Mouse (Mus musculus): ENCODE results near the gene Pfkfb4. TPM values are rescaled to one million over a fixed set of nuclear protein-coding genes. Genes with fewer than 3 reads are reported as not detected.

Gene Pfkfb4
- polyA plus RNA-seq, 1 experiment from 2014 or later, result 27.9 TPM

DNA sequence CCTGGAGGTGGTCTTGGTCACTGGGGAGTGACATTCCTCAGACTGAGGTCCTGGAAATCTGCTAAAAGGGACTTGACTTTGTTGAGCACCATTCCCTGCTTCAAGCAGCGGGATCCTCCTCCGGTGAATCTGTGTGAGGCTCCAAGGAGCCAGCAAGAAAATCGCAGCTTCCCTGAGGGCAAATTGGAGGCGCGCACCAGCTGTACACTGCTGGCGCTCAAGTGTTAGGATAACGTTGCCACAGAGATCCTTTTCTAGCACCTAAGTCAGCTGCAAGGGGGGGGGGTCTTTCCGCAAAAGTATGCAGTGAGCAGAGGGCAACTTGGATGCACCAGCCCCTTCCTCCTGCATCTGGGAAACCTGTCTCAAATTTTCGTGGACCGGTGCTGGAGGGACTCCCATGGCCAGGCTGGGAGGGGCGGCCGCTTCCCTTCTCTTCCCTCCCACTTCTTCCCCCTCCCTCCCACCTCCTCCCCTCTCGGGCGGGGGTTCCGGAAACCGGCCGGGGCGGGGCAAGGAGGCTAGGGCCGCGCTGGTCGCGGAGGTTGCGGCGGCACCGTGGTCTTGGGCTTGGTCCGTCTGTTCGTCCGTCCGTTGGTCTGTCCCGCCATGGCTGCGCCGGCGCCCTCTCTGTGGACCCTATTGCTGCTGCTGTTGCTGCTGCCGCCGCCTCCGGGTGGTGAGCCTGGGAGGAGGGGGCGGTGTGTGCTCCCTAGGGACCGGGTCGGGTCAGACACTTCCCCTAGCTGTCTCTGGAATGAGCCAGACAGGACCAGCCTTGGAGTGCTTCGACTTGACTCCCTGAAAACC lies 46.7 kb downstream of the Pfkfb4 start, which contains the start of gene Shisa5:
Shisa5 (plus strand) TSS at position 480 of the 810 bp plus-strand sequence.
- WGBS, result under 1% methylated on average over 37 of the region's 40 CpGs
- no peak within 1 kb of the TSS for H3K27ac ChIP-seq (ENCODE audit: low read depth, low read length)
- no peaks in the 10 kb centered on the region for H3K36me3 ChIP-seq (ENCODE audit: control insufficient read depth, insufficient read depth, low read length)
- H3K9me3 ChIP-seq (ENCODE audit: control insufficient read depth, low read length), result no peaks in the 10 kb centered on the region
- H3K9ac ChIP-seq (replicated peaks; ENCODE audit: low read depth, low read length), result peak within 1 kb of the TSS; percentile 56
- H3K4me2 ChIP-seq (ENCODE audit: low read depth, low read length), result peak within 1 kb of the TSS; percentile 76
- peak; percentile 79 for ATAC-seq (ENCODE audit: low read depth)
- H3K4me1 ChIP-seq (ENCODE audit: control insufficient read depth, insufficient read depth, low read length), result 0 out of 2 replicates have a peak, but pooled peaks cover 5% of the 10 kb centered on the region
- H3K4me3 ChIP-seq (ENCODE audit: low read depth, low read length), result peak within 1 kb of the TSS; percentile 52
- no peaks in the 10 kb centered on the region for H3K27me3 ChIP-seq (ENCODE audit: control insufficient read depth, insufficient read depth, low read length)

GRCm38 (mm10) chr9:109038901-109039364 lies 47.4 kb downstream of the Pfkfb4 start:
- Histone ChIP-seq H3K4me1 (ENCODE audit: control insufficient read depth, insufficient read depth, low read length) (0 out of 2 replicates have a peak, but pooled peaks cover 5% of the 10 kb centered on the region), H3K36me3 (ENCODE audit: control insufficient read depth, insufficient read depth, low read length) (no peaks in the 10 kb centered on the region), H3K4me3 (ENCODE audit: low read depth, low read length) (peak overlapping the region; percentile 52), H3K27me3 (ENCODE audit: control insufficient read depth, insufficient read depth, low read length) (no peaks in the 10 kb centered on the region), H3K9me3 (ENCODE audit: control insufficient read depth, low read length) (no peaks in the 10 kb centered on the region), H3K9ac (replicated peaks; ENCODE audit: low read depth, low read length) (peak overlapping the region; percentile 56), H3K4me2 (ENCODE audit: low read depth, low read length) (peak overlapping the region; percentile 76), H3K27ac (ENCODE audit: low read depth, low read length) (no peak overlapping the region)
- 14% methylated on average over 8 of the region's 8 CpGs for WGBS
- ATAC-seq (ENCODE audit: low read depth), result peak; percentile 41

DNA sequence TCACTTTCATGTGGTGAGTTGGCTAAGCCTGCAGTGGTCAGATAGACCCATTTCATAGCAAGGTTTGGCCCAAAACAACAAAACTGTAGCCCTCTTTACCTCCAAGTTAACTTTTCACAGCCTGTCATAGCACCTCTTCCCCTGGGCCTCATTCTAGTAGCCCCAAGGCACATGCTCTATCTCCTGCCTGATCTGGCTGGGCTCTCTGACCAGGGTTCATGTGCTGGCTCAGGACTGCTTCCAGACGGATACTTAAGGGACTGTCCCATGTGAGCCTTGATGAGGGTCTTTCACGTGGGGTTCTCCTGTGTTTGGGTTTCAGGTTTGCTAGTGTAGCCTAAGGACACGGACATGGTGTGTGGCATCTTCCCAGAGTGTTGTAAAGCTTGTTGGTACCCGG lies 48.1 kb downstream of the Pfkfb4 start:
- Histone ChIP-seq H3K27me3 (ENCODE audit: control insufficient read depth, insufficient read depth, low read length) (no peaks in the 10 kb centered on the region), H3K9me3 (ENCODE audit: control insufficient read depth, low read length) (no peaks in the 10 kb centered on the region), H3K4me1 (ENCODE audit: control insufficient read depth, insufficient read depth, low read length) (0 out of 2 replicates have a peak, but pooled peaks cover 5% of the 10 kb centered on the region), H3K4me3 (ENCODE audit: low read depth, low read length) (no peak overlapping the region), H3K4me2 (ENCODE audit: low read depth, low read length) (no peak overlapping the region), H3K27ac (ENCODE audit: low read depth, low read length) (no peak overlapping the region), H3K36me3 (ENCODE audit: control insufficient read depth, insufficient read depth, low read length) (no peaks in the 10 kb centered on the region), H3K9ac (replicated peaks; ENCODE audit: low read depth, low read length) (no peak overlapping the region)
- 91% methylated on average over 4 of the region's 4 CpGs for WGBS
- no peak for ATAC-seq (ENCODE audit: low read depth)

GRCm38 (mm10) chr9:109040216-109040615 lies 48.6 kb downstream of the Pfkfb4 start:
- Histone ChIP-seq H3K27ac (ENCODE audit: low read depth, low read length) (no peak overlapping the region), H3K4me1 (ENCODE audit: control insufficient read depth, insufficient read depth, low read length) (0 out of 2 replicates have a peak, but pooled peaks cover 5% of the 10 kb centered on the region), H3K9ac (replicated peaks; ENCODE audit: low read depth, low read length) (no peak overlapping the region), H3K36me3 (ENCODE audit: control insufficient read depth, insufficient read depth, low read length) (no peaks in the 10 kb centered on the region), H3K9me3 (ENCODE audit: control insufficient read depth, low read length) (no peaks in the 10 kb centered on the region), H3K4me2 (ENCODE audit: low read depth, low read length) (no peak overlapping the region), H3K27me3 (ENCODE audit: control insufficient read depth, insufficient read depth, low read length) (no peaks in the 10 kb centered on the region), H3K4me3 (ENCODE audit: low read depth, low read length) (no peak overlapping the region)
- ATAC-seq (ENCODE audit: low read depth), result no peak
- 91% methylated on average over 8 of the region's 8 CpGs for WGBS

DNA sequence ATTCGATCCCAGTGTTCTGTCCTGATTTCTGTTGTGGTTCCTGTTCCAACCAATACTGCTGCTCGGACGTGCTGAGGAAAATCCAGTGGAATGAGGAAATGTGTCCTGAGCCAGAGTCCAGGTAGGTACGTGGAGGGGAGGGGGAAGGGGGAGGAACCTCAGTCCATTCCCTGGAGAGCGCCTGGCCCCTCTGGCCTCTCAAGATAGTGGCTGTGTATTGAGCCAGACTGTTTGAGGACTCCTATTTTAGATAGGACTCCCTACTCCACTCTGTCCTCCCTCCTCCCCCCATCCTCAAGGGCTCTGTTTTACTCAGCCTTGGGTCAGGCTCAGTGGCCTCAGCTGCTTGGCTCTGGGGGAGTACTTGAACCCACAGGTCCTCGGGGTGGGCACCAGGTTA lies 49.3 kb downstream of the Pfkfb4 start:
- Histone ChIP-seq H3K27ac (ENCODE audit: low read depth, low read length) (no peak overlapping the region), H3K4me3 (ENCODE audit: low read depth, low read length) (no peak overlapping the region), H3K4me1 (ENCODE audit: control insufficient read depth, insufficient read depth, low read length) (0 out of 2 replicates have a peak, but pooled peaks cover 5% of the 10 kb centered on the region), H3K27me3 (ENCODE audit: control insufficient read depth, insufficient read depth, low read length) (no peaks in the 10 kb centered on the region), H3K4me2 (ENCODE audit: low read depth, low read length) (no peak overlapping the region), H3K9ac (replicated peaks; ENCODE audit: low read depth, low read length) (no peak overlapping the region), H3K36me3 (ENCODE audit: control insufficient read depth, insufficient read depth, low read length) (no peaks in the 10 kb centered on the region), H3K9me3 (ENCODE audit: control insufficient read depth, low read length) (no peaks in the 10 kb centered on the region)
- no peak for ATAC-seq (ENCODE audit: low read depth)
- 78% methylated on average over 6 of the region's 6 CpGs for WGBS

- no peaks in the 10 kb centered on the region for H3K27me3 ChIP-seq (ENCODE audit: control insufficient read depth, insufficient read depth, low read length)
- no peak overlapping the region for H3K9ac ChIP-seq (replicated peaks; ENCODE audit: low read depth, low read length)
- ATAC-seq (ENCODE audit: low read depth), result no peak
- H3K4me1 ChIP-seq (ENCODE audit: control insufficient read depth, insufficient read depth, low read length), result 0 out of 2 replicates have a peak, but pooled peaks cover 5% of the 10 kb centered on the region
- H3K36me3 ChIP-seq (ENCODE audit: control insufficient read depth, insufficient read depth, low read length), result no peaks in the 10 kb centered on the region
- H3K4me3 ChIP-seq (ENCODE audit: low read depth, low read length), result no peak overlapping the region
- 73% methylated on average over 7 of the region's 7 CpGs for WGBS
- no peak overlapping the region for H3K27ac ChIP-seq (ENCODE audit: low read depth, low read length)
- H3K4me2 ChIP-seq (ENCODE audit: low read depth, low read length), result no peak overlapping the region
- no peaks in the 10 kb centered on the region for H3K9me3 ChIP-seq (ENCODE audit: control insufficient read depth, low read length)
Measured at GRCm38 (mm10) chr9:109041351-109041750, 49.8 kb downstream of the Pfkfb4 start.

DNA sequence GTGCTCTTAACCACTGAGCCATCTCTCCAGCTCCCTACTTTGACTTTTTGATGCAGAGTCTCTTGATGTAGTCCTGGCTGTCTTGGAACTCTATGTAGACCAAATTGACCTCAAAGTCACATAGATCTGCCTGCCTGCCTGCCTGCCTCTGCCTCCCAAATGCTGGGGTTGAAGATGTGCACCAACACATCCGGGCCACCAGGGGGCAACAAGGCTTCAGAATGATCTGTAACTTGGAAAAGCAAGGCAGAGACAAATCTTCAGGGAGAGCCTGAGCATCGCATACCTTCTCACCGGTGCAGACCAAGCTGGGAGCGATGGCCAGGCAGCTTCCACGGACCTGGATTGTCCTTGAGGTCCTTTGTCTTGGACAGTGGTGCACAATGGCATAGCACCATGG lies 54.7 kb downstream of the Pfkfb4 start:
- ATAC-seq (ENCODE audit: low read depth), result no peak

DNA sequence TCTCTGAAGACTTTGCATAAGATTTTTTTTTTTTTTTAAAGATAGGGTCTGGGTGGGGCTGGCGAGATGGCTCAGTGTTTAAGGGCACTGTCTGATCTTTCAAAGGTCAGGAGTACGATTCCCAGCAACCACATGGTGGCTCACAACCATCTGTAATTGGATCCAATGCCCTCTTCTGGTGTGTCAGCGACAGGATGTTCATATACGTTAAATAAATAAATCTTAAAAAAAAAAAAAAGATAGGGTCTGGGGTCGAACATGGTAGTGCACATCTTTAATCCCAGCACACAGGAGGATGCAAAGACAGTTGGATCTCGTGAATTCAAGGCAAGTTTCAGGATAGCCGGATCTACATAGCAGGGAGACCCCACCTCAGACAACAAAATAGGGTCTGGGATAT lies 57.7 kb downstream of the Pfkfb4 start:
- no peaks in the 10 kb centered on the region for H3K27me3 ChIP-seq (ENCODE audit: control insufficient read depth, insufficient read depth, low read length)
- H3K4me3 ChIP-seq (ENCODE audit: low read depth, low read length), result no peak overlapping the region
- no peaks in the 10 kb centered on the region for H3K9me3 ChIP-seq (ENCODE audit: control insufficient read depth, low read length)
- ATAC-seq (ENCODE audit: low read depth), result no peak
- 87% methylated on average over 7 of the region's 7 CpGs for WGBS
- H3K9ac ChIP-seq (replicated peaks; ENCODE audit: low read depth, low read length), result no peak overlapping the region
- H3K4me1 ChIP-seq (ENCODE audit: control insufficient read depth, insufficient read depth, low read length), result 0 out of 2 replicates have a peak, but pooled peaks cover 1% of the 10 kb centered on the region
- no peak overlapping the region for H3K27ac ChIP-seq (ENCODE audit: low read depth, low read length)
- no peak overlapping the region for H3K4me2 ChIP-seq (ENCODE audit: low read depth, low read length)
- no peaks in the 10 kb centered on the region for H3K36me3 ChIP-seq (ENCODE audit: control insufficient read depth, insufficient read depth, low read length)

More for the DNA sequence above, 54.7 kb downstream of the Pfkfb4 start:
- H3K27me3 ChIP-seq (ENCODE audit: control insufficient read depth, insufficient read depth, low read length), result no peaks in the 10 kb centered on the region
- H3K9me3 ChIP-seq (ENCODE audit: control insufficient read depth, low read length), result no peaks in the 10 kb centered on the region
- H3K4me1 ChIP-seq (ENCODE audit: control insufficient read depth, insufficient read depth, low read length), result no peaks in the 10 kb centered on the region
- no peak overlapping the region for H3K9ac ChIP-seq (replicated peaks; ENCODE audit: low read depth, low read length)
- WGBS, result 35% methylated on average over 5 of the region's 5 CpGs
- no peak overlapping the region for H3K27ac ChIP-seq (ENCODE audit: low read depth, low read length)
- no peak overlapping the region for H3K4me2 ChIP-seq (ENCODE audit: low read depth, low read length)
- no peaks in the 10 kb centered on the region for H3K36me3 ChIP-seq (ENCODE audit: control insufficient read depth, insufficient read depth, low read length)
- no peak overlapping the region for H3K4me3 ChIP-seq (ENCODE audit: low read depth, low read length)

GRCm38 (mm10) chr9:109049996-109050673 lies 58.6 kb downstream of the Pfkfb4 start:
- WGBS, result 83% methylated on average over 9 of the region's 9 CpGs
- no peaks in the 10 kb centered on the region for H3K9me3 ChIP-seq (ENCODE audit: control insufficient read depth, low read length)
- H3K4me3 ChIP-seq (ENCODE audit: low read depth, low read length), result no peak overlapping the region
- no peaks in the 10 kb centered on the region for H3K27me3 ChIP-seq (ENCODE audit: control insufficient read depth, insufficient read depth, low read length)
- H3K4me2 ChIP-seq (ENCODE audit: low read depth, low read length), result no peak overlapping the region
- 0 out of 2 replicates have a peak, but pooled peaks cover 5% of the 10 kb centered on the region for H3K4me1 ChIP-seq (ENCODE audit: control insufficient read depth, insufficient read depth, low read length)
- H3K36me3 ChIP-seq (ENCODE audit: control insufficient read depth, insufficient read depth, low read length), result no peaks in the 10 kb centered on the region
- H3K9ac ChIP-seq (replicated peaks; ENCODE audit: low read depth, low read length), result no peak overlapping the region
- no peak overlapping the region for H3K27ac ChIP-seq (ENCODE audit: low read depth, low read length)
- ATAC-seq (ENCODE audit: low read depth), result no peak

Measured in neural tube, embryonic 14.5 days (tissue).